Mouse (Mus musculus): ENCODE data around the gene Tnks2.
A peak's percentile ranks its signal among the peaks of the same experiment; 100 is the strongest.
"Not testable (repeated sequence)": the region's sequence is repeated elsewhere in the genome, so short reads cannot be mapped to it uniquely, and the experiment has no call there.

Gene Tnks2

GRCm38 (mm10) chr19:36833788-36834531 lies at the start of gene Tnks2:
Tnks2 (plus strand) TSS chr19:36834232.
- DNase-seq (ENCODE audit: low read depth, low spot score), result peak; percentile 93

- DNase-seq (ENCODE audit: low read depth, low spot score), result no peak
These were observed 43.9 kb upstream of the Tnks2 start for GRCm38 (mm10) chr19:36789873-36790733.

DNA sequence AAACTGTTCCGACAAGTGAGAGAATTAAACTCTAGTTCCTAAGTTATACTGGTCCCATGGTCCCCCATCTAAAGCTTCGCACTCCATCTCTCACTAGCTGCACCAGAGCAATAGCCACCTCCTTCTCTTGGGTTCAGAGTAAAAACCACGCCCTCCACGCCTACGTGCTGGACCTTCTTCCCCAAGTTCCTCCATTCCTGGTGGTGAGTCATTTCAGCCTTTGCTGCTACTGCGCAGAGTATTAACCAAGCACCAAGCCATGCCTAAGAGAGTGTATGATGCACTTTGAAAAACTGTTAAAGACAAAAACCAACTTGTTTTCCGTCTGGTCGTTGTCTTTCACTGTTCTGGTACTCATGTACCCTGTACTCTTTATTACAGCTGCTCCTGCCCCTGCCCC lies 41.4 kb upstream of the Tnks2 start:
- DNase-seq (ENCODE audit: low read depth, low spot score), result no peak

DNA sequence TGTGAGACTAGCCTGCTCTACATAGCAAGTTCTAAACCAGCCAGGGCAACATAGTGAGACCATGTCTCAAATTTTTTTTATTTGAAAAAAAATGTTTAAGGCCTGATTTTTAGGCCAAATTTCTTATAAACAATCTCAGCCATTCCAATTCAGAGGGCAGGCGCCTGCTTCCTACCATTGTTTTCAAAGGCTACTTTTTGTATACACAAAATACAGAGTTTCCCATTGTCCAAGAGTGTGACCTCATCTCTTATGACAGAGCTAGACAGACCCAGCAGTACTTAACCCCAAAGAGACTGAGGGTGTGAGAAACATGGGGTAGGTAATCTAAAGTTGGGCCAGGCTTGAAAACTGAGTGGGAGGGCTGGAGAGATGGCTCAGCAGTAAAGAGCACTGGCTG lies 40.6 kb upstream of the Tnks2 start:
- no peak for DNase-seq (ENCODE audit: low read depth, low spot score)

- DNase-seq (ENCODE audit: low read depth, low spot score), result no peak
These were observed 40.0 kb upstream of the Tnks2 start for GRCm38 (mm10) chr19:36794008-36794407.

DNA sequence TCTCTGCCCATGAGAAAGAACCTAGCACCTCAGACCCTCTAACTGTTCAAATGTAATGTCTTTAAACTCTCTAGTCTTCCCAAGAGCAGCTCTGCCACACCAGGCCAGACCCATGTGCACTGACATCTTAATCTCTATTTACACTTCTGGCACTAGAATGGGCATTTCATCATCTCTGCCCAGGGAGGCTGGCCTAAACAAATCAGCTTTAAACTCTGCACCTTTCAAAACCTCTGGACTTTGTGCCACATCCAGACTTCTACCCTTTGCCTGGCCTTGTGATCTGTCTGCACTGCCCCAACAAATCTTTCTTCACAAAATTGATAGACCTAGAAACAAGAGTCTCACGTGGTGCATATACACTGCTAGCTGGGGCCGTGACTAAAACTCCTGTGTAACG lies 38.8 kb upstream of the Tnks2 start:
- DNase-seq (ENCODE audit: low read depth, low spot score), result no peak

DNA sequence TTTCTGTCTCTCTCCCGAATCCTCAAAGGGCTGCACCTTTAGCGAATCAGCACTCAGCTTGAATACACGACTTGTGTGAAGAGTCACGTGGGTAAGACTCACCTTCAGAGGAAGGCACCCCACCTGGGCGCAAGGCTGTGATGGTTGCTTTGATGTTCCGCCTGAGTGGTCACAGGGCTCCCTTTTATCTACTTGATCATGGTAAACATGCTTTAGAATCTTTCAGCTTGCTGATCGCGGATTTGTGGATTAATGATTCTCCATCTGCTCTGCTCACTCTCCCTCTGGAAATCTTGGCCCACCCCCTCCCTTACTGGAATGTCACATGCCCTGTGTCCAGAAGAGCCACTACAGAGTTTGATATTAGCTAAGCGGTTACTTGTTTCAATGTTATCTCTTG lies 37.1 kb upstream of the Tnks2 start:
- DNase-seq (ENCODE audit: low read depth, low spot score), result peak; percentile 58

- no peak for DNase-seq (ENCODE audit: low read depth, low spot score)
These were observed 33.7 kb upstream of the Tnks2 start for GRCm38 (mm10) chr19:36800288-36800687.

DNA sequence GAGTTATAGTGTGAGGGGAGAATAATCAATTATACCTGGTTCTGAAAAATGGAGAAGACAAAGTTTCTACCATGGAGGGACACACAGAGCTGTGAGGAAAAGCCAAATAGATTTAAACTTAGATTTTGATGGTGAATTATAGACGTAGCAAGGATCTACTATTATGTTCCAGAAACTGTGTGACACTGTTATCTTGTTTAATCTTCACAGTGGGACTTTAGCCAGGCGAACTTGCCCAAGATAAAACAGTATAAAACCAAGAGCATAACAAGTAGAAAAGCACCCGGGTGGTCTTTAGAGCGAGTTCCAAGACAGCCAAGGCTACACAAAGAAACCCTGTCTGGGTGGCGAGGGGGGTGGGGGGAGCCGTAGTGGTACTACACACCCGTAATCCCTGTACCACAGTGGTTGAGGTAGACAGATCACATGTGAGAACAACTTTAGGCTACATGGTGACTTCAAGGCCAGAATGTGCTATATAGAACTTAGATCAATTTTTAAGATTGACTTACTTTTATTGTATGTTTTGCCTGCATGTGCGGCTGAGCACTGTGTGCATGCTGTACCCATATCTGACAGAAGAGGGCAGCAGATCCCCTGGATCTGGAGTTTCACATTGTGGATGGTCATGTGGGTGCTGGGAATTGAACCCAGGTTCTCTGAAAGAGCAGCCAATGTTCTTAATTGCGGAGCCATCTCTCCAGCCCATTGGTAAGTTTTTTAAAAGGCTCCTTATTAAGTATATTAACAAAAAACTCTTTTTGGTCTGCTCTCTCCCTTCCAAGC lies 32.0 kb upstream of the Tnks2 start:
- DNase-seq (ENCODE audit: low read depth, low spot score), result no peak

DNA sequence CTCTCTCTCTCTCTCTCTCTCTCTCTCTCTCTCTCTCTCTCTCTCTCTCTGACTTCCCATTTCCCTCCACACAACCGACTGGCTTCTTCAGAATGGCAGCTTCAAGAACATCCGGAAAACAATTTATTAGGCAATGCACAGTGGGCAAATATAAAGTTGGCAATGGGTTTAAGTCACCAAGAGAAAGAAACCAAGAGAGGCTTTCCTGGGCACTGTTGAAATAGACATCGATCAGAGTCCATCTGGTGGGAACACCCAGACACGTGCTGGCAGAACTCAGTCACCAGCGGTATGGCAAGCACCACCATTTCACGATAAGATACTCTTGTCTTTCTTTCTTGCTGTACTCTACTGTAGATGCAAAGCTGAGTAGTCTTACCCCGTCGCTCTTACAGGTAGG lies 30.6 kb upstream of the Tnks2 start:
- DNase-seq (ENCODE audit: low read depth, low spot score), result no peak

DNA sequence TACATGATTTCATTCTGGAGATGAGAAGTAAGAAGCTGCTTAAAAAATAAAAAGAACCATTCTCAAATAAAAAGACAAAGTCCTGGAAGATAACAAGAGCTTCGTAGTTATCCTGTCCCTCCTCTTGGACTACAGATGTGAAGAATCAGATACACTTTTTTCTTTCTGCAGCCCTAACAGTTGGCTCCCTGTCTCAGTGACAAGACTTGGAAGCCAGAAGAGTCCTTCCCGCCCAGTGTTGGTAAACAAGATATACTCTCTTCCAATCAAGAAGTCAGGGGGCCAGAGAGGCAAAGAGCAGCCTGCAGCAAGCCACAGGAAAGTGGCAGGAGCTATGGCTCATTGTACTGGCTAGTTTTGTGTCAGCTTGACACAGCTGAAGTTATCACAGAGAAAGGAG lies 27.2 kb upstream of the Tnks2 start:
- DNase-seq (ENCODE audit: low read depth, low spot score), result no peak

DNA sequence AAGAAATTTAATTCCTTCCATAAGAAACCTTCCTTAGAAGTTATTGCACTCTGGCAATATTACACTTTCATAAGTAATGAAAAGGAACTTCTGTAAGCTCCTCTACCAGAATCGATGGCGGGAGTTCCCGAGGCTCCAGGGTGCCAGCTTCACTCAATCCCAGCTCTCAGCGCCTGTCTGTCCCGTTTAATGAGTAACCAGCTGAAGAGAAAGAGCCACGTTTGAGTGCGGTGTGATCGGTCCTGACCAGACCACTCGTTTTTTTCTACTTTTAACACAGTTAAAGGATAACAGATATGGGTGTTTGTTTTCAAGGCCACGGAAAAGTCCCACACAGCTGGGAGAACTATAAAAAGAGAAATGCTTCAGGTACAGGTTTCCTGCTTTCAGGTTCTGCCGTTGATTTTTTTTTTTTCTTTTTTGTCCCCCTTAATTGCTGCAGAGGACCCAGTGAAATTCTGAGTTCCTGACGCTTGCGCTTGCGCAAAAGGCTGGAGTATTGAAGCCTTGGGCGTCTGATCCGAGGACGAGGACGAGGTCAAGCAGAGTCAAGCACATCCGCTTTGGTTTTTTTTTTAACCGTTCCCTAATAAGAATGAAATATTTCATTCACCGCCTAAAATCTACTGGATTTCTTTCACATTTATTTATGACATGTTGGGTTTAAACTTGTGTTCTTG lies 25.5 kb upstream of the Tnks2 start:
- no peak for DNase-seq (ENCODE audit: low read depth, low spot score)

DNA sequence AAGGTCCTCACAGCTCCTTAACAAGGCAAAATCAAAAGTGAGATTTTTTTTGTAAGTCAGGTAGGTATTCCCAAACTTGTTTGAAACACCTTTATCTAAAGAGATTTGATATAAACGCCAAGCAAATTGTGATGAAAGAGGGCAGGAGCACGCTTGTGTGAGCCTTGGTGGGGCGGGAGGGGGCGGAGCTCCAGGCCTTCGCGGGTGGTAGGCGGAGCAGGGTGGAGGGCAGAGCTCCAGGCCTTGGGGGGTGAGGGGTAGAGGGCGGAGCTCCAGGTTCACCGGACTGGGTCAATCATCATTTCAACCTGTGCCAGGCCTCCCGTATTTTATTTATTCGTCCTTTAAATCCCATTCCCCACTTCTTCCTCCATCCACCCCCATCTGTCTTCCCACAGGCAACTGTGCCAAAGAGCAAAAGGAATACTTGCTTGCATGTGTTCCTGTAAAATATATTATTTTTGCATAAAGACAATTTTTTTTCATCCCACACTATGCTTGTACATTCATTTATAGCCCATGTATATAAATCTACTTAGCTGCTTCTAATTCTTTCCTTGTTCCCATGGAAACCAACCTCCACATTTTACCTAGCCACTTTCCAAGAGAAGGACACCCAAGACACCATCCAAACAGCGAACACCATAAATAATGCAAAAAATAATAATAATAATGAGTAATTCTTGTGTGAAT lies 24.4 kb upstream of the Tnks2 start:
- no peak for DNase-seq (ENCODE audit: low read depth, low spot score)

GRCm38 (mm10) chr19:36812011-36812410 lies 22.0 kb upstream of the Tnks2 start:
- DNase-seq (ENCODE audit: low read depth, low spot score), result no peak

DNA sequence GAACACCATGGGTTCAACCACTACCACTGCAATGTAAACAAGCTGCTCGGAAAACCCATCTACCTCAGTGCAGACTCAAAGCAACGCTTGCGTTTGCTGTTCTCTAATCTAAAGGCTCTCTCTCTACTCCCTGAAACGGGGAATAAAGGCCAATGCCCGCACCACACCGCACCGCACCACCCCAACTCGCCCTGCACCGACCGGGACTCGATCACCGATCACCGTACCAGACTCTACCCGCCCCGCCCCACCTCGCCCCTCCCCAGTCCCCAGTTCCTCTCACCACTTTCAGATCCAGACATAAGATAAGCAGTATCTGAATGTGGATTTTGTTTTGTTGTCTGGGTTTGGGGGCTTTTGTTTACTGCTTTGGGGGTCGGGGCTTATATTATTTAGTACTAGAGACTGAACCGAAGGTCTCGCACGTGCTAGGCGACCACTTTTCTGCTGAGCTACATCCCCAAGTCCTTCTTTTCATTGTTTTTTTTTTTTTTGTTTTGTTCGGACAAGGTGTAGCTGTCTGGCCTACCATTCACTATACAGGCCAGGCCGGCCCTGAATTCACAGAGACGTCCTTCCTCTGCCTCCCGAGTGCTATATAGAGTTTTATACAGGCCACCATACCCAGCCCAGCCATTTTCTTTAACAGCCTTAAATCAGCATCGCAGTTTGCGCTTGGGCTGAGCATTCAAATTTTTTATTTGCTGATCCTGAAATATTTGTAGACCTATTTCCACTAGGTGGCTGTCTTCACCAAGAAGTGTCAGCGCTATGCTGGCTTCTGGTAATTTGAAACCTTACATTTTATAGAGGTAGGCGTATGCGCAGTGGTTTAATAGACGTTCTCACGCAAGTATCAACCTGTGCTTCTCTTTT lies 18.4 kb upstream of the Tnks2 start:
- DNase-seq (ENCODE audit: low read depth, low spot score), result peak; percentile 40

- DNase-seq (ENCODE audit: low read depth, low spot score), result no peak
These were observed 15.7 kb upstream of the Tnks2 start for GRCm38 (mm10) chr19:36818141-36818885.

DNA sequence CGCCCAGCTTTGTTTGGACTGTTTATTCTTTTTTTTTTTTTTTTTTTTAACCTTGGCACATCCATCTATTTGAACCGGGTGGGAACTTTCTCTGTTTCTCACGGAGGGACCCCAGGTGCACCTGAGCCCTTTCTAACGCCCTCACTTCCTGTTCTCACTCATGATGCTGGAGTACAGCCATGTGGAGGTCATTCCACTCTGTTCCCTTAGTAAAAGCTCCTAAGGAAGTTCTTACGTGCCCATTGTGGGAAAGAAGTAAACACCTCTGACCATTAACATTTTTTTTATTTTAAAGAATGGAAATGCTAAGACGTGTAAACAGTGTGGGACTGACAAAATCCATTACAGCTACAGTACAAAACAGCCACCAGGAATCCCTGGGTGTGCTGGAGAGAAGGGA lies 14.8 kb upstream of the Tnks2 start:
- no peak for DNase-seq (ENCODE audit: low read depth, low spot score)

DNA sequence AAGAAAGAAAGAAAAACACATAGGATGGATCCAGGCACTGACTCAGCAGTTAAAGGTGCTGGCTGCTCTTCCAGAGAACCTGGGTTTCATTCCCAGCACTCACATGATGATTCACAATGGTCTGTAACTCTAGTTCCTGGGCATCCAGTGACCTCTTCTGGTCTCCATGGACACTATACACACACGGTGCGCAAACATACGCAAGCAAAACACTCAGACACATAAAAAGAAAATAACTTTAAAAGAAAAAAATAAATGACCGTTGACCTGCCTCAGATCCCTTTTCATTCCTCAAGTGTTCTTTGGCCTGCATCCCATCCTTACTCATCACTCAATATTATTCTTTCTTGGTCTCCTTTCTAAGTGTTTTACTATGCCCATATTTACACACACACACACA lies 13.6 kb upstream of the Tnks2 start:
- no peak for DNase-seq (ENCODE audit: low read depth, low spot score)

DNA sequence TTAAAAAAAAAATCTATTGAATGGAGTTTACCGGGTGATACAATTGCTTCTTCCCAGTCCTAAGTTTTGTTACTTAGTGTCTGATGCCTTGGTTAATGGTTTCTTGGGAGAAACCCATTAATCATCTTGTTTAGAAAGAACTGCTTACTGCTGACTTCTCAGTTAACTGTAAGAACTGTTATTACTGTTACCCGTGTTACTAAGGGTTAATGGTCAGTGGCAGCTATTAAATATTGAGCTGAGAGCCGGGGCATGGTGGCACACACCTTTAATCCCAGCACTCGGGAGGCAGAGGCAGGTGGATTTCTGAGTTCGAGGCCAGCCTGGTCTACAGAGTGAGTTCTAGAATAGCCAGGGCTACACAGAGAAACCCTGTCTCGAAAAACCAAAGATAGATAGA lies 12.7 kb upstream of the Tnks2 start:
- not testable (repeated sequence) for DNase-seq (ENCODE audit: low read depth, low spot score)
